Mouse (Mus musculus): ENCODE results near the gene Carmil1. TPM values are rescaled to one million over a fixed set of nuclear protein-coding genes. Genes with fewer than 3 reads are reported as not detected.
"Not testable (repeated sequence)": the region's sequence is repeated elsewhere in the genome, so short reads cannot be mapped to it uniquely, and the experiment has no call there.

The Carmil1 gene
- total RNA-seq, 2 experiments from 2014 or later: 29.7 to 44.1 TPM

DNA sequence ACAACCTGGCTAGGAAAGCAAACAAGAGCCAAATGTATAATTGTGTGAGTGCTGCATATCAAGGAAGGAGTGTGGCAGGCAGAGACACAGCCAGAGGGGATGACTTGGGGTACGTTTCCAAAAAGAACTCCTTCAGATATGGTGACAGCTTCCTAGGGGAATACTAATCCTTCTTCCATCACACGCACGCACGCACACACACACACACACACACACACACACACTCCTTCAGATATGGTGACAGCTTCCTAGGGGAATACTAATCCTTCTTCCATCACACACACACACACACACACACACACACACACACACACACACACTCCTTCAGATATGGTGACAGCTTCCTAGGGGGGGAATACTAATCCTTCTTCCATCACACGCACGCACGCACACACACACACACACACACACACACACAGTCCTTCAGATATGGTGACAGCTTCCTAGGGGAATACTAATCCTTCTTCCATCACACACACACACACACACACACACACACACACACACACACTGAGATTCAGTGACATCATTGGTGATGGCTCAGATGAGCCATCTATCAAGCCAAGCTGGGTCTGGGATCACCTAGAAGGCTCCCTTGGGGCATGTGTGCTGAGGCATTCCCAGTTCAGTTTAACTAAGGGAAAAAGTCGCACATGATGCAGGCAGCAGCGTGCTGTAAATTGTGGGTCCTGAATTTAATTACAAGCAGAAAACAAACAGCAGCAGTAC lies 175.8 kb downstream of the Carmil1 start:
- not testable (repeated sequence) for DNase-seq (ENCODE audit: low spot score in 2 of 2)

DNA sequence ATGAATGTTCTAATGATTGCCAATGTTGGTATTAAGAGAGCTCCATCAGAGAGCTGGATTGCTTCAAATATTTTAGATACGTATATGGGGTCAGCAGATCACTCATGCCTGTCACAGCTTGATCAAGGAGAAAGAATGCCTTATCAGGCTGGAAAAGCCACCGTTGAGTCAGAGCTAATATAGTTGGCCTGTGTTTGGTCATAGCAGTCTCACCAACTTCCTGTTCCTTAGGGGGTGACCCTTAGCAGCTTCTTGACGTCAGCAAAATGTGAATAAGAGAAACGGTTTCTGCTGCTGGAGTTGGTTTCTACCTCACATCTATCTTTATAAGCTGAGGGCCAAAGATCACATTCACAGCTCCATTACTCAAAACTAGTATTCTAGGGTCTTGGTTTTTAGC lies 176.6 kb downstream of the Carmil1 start:
- DNase-seq (ENCODE audit: low spot score in 2 of 2): no peak

DNA sequence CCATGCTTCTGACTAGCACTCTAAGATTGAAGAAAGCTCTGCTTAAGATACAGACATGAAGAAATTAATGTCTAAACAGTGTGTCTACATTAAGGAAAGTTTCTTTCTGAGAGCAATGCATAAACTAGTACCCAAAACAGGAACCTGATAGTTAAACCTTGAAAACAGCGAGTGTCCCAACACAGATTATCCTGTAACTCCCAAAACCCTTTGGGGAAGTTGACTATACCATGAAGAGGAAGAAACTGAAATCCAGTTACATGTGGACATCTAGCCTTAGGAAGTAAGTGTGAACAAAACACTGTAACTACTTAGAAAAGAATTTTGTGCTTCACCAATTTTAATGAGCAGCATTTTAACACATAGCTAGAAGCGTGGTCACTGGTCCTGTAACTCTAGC lies 177.4 kb downstream of the Carmil1 start:
- no peak for DNase-seq (ENCODE audit: low spot score in 2 of 2)

DNA sequence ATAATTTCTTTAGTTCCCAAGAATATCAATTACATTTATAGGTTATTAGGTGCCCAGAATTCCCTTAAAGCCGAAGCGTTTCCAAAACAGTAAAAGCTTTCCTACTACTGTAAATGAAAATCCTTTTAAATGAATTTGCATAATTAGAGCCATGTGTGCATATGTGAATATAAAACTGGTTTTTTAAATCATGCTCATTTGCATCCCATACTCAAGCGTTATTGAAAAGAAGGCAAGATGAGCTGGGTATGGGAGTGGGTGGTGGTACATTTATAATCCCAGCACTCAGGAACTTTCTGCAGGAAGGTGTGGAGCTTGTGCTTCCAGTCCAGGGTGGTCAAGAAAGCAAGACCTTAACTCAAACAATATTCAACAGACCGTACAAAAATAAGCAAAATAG lies 178.3 kb downstream of the Carmil1 start:
- DNase-seq (ENCODE audit: low spot score in 2 of 2): no peak

DNA sequence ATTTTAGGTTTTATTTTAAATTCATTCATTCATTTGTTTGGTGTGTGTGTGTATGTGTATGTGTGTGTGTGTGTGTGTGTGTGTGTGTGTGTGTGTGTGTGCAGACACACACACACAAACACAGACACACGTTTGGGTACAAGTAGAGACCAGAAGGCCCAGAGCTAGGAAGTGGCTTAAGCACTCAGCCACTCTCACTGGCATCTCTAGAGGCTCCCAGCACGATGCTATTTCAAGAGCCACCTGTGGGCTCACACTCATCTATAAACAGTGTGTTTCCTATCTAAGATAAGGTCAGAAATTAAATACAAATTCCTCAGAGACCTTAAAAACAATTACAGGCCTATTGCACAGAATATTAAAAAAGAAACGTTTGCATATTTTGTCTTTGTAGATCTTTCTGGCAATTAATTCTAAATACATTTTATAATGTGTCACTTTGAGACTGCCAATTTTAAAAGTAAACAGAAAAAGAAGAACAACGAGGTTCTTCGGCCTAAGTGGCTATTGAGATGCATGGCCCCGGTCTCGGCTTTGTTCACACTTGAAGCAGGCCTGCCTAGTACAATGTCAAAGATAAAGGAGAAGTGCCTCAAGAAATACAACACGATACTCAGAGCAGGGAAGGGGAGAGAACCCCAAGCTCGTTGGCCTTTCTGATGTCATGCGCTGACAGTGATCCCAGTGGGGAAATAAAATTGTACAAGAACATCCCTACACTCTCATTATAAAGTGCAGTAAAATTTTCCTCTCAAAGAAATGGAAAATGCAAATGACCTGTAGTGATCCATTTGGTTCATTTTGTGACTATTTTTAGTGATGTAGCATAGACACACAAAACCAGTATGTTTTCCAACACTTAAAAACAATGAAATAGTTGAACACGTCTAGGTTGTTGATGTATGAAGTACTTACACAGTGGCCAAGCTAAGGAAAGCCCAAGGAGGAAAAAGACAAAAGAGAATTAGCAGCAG lies 179.2 kb downstream of the Carmil1 start:
- no peak for DNase-seq (ENCODE audit: low spot score in 2 of 2)

DNA sequence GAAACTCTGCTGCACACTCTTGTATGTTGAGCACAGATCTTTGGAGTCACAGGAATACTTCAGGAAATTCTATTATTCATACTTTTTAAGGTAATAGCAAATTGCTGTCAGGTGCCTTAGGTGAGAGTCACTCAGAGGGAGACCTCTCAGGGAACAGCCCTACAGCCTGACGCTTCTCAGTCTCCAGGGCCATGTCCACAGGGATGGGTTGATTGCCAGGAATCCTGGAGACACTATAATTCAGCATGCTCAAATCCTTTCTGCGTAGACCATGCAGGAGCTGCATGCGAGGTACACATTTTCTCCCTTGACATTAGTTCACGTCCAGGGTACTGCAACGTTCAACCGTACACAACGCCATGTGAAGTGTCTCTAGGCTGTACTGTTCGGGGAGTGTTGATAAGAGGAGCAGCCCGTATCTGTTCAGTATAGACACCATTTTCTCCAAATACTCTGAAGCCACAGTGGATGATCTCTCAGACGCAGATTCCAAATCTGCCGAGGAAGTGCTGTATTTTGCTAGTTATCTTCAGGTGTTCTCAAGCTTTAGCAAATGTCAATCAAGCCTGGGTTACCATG lies 180.0 kb downstream of the Carmil1 start:
- no peak for DNase-seq (ENCODE audit: low spot score in 2 of 2)

DNA sequence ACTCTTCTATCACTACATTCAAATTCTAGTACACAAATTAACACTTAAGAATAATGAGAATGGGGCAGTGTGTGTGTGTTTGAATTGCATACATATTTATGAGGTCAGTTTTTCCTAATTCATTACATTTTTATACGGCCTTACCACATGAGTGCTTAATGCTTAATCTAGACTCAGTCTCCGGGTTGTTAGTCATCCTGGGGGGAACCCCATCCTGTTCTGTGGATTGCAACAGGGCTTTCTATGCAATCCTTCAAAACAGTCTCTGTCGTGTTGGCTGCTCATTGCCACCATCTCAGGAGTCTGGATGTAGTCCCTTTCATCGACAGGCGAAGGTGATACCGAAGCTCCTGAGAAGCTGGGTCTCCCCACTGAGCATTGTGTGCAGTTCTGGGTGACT lies 184.0 kb downstream of the Carmil1 start:
- DNase-seq (ENCODE audit: low spot score in 2 of 2): no peak

DNA sequence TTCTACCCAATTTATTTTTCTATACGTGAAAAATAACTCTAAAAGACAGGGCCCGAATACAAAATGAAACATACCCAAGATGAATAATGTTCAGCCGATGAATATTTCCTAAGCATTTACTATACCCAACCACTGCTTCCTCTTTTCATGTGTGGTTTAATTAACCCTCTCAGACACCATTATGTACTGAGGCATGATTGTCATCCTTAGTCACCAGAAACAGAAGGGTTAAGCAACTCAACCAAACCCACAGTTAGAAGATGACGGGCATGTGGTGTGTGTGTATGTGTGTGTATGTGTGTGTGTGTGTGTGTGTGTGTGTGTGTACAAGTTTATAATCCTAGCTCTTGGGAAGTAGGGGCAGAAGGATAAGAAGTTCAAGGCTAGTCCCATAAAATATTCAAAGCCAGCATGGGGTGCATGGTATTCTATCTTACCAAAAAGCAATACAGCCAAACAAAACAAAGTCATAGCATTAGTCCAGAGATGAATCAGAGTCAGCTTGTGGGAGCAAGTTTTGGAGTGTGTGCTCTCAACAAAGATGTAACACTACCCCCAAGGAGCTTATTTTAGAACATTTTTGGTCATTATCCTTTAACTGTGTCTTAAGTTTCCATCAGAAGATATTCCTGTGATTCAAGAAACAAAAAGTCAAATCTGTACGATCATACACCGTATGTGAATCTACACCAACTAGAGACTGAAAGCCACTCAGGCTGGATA lies 185.6 kb downstream of the Carmil1 start:
- no peak for DNase-seq (ENCODE audit: low spot score in 2 of 2)

DNA sequence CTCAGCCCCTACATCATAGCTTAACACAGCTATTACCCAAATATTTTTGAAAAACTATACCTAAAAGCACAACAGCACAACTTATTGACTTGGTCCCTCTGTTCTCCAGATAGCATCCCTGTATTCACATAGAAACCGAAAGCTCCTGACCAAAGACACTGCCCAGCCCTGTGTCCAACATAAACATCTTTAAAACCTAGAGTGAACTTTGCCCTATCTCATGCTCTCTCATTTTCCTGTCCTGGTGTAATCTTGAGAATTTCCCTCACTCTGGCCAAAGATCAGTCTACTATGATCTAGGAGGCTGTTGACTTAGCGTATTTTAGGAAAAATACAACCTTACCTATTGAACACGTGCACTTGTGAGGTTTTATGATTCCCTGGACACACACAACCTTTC lies 187.5 kb downstream of the Carmil1 start:
- no peak for DNase-seq (ENCODE audit: low spot score in 2 of 2)

DNA sequence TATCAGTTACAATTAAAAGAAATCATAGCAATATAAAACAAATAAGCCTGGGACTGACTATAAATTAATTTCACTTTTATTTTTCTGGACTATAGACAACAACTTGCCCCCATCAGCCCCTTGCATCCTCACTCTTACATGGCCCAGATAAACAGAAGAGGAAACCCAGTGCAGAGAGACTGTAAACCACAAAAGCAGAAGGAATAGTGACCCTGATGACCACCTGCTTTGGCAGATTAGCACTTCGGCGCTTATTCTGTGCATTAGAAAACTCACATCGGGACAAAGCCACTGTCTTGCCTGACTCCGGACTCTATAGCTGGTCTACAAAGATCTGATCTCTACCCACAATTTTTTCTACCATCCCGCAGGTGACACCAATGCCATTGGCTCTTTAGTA lies 188.5 kb downstream of the Carmil1 start:
- no peak for DNase-seq (ENCODE audit: low spot score in 2 of 2)

DNA sequence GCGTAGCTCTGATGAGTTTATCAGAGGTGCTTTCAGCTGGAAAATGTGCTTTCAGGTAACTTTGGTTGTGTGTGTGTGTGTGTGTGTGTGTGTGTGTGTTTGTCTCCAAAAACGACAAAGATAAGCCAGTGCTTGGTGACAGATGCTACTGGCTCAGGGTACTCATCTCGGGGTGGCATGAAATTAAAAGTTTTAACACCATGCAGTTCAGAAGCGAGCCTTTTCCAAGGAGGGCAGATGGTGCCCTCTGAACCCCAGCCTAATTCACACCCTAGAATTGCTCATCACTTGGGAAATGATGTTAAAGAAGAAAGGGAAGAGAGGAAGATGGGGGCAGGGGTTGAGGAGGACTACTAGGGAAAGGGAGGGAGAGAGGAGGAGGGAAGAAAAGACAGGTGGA lies 198.4 kb downstream of the Carmil1 start:
- no peak for DNase-seq (ENCODE audit: low spot score in 2 of 2)

DNA sequence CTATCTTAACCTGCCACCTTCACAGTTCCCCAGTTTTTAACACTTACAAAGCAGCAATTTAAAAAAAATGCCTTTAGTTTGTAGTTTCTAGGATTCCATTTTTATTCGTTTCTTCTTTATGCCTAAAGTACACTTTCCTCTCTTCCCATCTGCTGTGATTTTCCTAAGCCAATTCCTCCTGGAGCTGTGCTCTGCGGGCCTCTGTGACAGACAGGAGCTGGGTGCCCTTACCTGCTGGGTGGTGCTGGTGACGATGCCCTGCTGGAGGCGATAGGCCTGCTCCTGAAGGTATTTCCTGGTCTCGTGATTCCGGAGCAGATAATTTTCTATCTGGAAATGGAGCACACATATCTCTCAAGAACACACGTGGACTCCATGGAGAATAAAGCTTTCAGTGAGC lies 198.9 kb downstream of the Carmil1 start:
- DNase-seq (ENCODE audit: low spot score in 2 of 2): no peak

DNA sequence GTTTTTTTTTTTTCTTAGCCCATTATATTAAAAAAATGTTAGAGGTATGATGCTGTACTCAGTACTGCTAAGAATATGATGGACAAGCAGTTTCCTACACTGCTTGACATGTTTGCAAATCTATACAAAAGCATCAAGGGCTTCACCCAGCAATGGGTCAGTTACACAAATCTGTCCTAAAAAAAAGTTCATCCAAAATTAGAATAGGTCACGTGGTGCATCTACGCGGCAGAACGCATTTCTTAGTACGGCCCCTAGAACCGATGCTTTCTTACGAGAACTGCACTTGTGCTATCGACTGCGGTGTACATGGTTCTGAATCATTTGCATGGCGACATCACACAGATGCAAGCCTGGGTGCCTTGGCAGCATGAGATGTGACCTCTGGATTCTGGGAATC lies 208.0 kb downstream of the Carmil1 start:
- DNase-seq (ENCODE audit: low spot score in 2 of 2): no peak

DNA sequence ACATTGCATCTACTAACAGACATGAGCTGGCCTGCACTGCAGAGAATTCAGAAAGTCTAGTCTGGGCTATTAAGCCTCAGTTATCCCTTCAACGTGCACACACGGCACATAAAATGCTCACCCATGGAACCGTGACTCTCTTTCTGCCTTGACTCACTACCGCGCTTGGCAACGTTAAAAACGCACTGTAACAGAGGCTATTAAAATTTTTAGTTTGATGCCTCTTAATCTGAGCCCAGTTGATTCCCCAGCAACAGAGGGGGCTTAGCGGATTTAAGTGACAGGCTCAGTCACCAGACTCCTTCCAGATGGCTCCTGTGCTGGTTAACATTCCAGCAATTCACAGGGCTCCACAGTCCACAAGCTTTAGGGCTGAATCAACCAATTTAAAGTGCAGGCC lies 213.0 kb downstream of the Carmil1 start:
- no peak for DNase-seq (ENCODE audit: low spot score in 2 of 2)

DNA sequence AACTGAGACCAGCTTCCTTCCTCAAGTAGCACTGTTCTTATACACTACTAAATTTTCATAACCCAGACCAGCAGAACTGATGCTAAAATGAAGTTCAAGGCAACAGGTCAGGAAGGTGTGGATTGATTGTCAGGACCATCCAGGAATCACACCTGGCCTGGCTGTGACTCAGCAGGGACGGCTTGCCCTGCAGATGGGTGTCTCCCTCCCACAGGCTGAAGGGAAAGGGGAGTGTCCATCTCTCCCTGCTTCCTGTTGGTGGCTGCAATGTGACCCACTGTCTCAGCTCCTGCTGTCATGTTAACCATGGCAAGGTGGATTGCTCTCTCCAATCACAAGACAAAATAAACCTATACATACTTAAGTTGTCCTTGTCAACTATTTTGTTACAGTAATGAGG lies 215.1 kb downstream of the Carmil1 start:
- no peak for DNase-seq (ENCODE audit: low spot score in 2 of 2)

DNA sequence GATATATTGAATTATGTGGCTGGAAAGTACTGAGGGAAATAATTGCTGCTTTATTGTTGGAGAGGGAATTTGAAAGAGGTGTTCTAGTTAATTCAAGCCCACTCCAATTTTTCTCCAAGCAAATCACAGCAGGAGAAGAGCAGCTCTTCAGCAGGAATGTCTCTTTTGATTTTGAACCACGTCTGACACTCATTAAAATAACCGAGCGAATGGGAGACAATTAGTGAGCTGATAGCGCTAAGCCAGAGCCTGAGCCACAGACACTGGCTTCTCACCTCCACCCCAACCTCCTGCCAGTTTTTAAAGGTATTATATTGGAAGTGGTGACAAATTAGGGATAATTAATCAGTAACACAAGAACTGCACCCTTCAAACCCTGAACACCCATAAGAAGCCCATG lies 217.8 kb downstream of the Carmil1 start:
- no peak for DNase-seq (ENCODE audit: low spot score in 2 of 2)

DNA sequence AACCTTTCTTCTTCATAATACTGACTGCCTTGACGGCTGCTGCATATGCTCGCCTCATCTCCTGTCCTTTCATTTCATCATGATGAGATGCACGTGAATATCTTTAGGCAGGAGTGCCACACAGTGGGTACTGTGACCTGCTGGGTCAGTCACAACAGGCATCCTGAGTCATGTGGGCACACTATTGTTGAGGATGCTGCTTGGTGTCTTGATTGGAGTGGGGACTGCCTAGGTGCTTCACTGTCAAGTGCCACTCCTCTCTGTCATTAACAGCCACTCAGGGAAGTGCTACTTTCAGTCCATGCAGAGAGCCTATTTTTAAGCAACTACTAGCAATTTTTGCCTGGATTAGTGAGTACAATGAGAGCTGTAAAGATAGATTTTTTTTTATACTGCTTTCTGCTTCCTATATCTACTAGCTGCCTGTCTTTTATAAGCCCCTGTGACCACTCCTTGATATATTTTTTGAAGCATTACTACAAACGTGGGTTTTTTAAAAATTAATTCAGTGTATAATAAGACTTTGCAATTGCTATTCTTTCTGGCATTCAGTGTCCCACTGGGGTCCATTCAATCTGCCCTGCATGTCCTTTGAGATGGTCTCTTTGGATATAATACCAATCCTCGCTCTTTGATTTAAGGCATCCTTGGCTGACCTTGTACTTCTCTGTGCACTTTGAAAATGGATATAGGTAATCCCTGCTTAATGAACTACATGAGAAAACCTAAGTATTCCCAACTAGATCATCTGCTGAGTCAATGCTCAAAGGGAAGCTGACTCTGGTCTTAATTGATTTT lies 225.3 kb downstream of the Carmil1 start:
- no peak for DNase-seq (ENCODE audit: low spot score in 2 of 2)

DNA sequence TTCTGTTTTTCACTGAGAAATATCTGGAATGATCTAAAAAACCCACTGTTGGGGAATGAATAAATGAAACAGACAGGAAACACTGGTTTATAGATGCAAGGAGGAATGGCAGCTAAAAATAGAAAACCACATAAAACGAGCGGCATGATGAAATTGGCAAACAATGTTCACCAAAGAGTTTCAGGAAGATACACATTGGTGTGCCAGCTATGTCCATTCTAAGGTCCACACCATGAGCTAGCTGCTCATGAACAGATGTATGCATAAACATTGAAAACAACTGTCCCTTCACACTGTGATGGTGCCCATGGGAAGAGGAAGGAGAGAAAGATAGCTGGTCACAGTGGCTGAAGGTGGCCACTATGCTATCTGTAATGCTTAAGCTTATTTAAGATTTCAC lies 229.1 kb downstream of the Carmil1 start:
- DNase-seq (ENCODE audit: low spot score in 2 of 2): no peak

DNA sequence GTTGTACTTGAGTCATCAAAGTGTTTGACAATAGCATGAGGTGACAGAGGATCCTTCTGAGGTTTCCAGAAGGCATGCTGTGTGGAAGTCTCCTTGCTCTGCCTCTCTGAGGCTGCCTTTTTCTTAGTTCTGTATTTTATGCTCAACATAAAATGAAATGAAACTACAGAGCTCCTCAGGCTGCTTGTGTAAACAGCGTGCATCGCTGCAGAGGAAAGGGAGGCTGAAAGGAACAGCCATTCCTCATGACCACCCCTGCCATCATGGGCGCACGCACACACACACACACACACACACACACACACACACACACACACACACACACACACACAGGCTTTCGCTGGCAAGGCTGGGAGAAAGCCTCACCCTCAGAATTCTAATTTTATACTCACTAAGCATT lies 230.3 kb downstream of the Carmil1 start:
- no peak for DNase-seq (ENCODE audit: low spot score in 2 of 2)

DNA sequence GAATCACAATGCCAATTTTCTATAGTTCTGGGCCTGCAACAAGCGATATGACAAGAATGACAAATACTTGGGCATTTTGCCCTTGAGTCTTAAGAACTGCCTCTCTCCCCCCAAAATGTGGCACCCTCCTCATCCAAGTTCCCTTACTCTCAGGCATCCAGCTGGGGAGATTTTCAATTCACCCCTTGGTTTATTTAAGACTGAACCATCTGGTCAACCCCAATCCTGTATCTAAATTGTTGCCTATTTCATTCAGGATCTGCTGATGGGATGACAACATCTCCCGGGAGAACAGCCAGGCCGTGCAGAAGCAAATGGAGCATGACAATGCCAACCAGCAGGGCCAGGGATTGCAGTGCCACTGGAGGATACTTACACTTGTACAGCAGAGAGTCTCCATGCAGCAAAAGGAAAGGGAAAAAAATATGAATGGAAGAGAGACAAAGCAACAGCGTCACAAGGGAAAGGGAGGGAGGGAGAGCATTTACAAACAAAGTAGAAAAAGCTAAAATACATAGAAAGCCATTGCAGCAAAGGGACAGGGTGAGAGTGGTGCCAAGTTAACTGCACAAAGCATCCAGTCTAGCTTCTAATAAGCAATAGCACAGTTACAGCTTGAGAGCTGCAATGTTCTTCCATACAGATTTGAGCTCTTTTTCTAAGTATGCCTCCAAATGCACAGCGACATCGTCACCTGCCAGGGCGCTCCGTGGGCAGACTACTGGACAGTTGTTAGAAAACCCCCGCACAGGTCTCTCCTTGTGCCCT lies 231.1 kb downstream of the Carmil1 start:
- DNase-seq (ENCODE audit: low spot score in 2 of 2): no peak

Data from adrenal gland, adult 18-20 months (tissue).